Mouse (Mus musculus) spleen, adult 12 weeks (tissue): ENCODE data around the gene Rbfox1.

Source experiments
- DNase-seq: peaks from one replicate; pipeline ENCODE4 v3.0.0; 2022; ENCODE audit warnings: low spot score

The Rbfox1 gene

GRCm38 (mm10) chr16:6097244-6098040 is 212.3 kb downstream of the Rbfox1 start:
- no peak for DNase-seq

- DNase-seq = no peak
These were observed 213.0 kb downstream of the Rbfox1 start for GRCm38 (mm10) chr16:6098116-6098515.

- DNase-seq = no peak
These were observed 214.4 kb downstream of the Rbfox1 start for GRCm38 (mm10) chr16:6099598-6099997.

GRCm38 (mm10) chr16:6100421-6100877 is 215.3 kb downstream of the Rbfox1 start:
- DNase-seq = no peak

GRCm38 (mm10) chr16:6103713-6104112 is 218.6 kb downstream of the Rbfox1 start:
- no peak for DNase-seq

- no peak for DNase-seq
These were observed 225.0 kb downstream of the Rbfox1 start for GRCm38 (mm10) chr16:6110121-6110520.

- no peak for DNase-seq
These were observed 228.8 kb downstream of the Rbfox1 start for GRCm38 (mm10) chr16:6113836-6114475.

- DNase-seq = no peak
These were observed 234.3 kb downstream of the Rbfox1 start for GRCm38 (mm10) chr16:6119472-6119871.

GRCm38 (mm10) chr16:6121232-6121631 is 236.1 kb downstream of the Rbfox1 start:
- DNase-seq = no peak

GRCm38 (mm10) chr16:6122859-6123258 is 237.7 kb downstream of the Rbfox1 start:
- DNase-seq = no peak

GRCm38 (mm10) chr16:6128314-6128713 is 243.2 kb downstream of the Rbfox1 start:
- DNase-seq = no peak

GRCm38 (mm10) chr16:6135016-6135415 is 249.9 kb downstream of the Rbfox1 start:
- DNase-seq = no peak

GRCm38 (mm10) chr16:6139432-6139831 is 254.3 kb downstream of the Rbfox1 start:
- DNase-seq = no peak

GRCm38 (mm10) chr16:6147957-6148356 is 262.8 kb downstream of the Rbfox1 start:
- DNase-seq = no peak

- no peak for DNase-seq
These were observed 264.2 kb downstream of the Rbfox1 start for GRCm38 (mm10) chr16:6149345-6149744.

- no peak for DNase-seq
These were observed 270.4 kb downstream of the Rbfox1 start for GRCm38 (mm10) chr16:6155556-6155955.

- no peak for DNase-seq
These were observed 279.3 kb downstream of the Rbfox1 start for GRCm38 (mm10) chr16:6164476-6164875.

GRCm38 (mm10) chr16:6169346-6169745 is 284.2 kb downstream of the Rbfox1 start:
- DNase-seq = no peak

- no peak for DNase-seq
These were observed 295.7 kb downstream of the Rbfox1 start for GRCm38 (mm10) chr16:6180819-6181218.

GRCm38 (mm10) chr16:6182329-6182728 is 297.2 kb downstream of the Rbfox1 start:
- no peak for DNase-seq

GRCm38 (mm10) chr16:6192358-6192757 is 307.2 kb downstream of the Rbfox1 start:
- DNase-seq = no peak

GRCm38 (mm10) chr16:6206431-6206830 is 321.3 kb downstream of the Rbfox1 start:
- DNase-seq = no peak

- DNase-seq = no peak
These were observed 327.8 kb downstream of the Rbfox1 start for GRCm38 (mm10) chr16:6212916-6213315.
